Mouse (Mus musculus): ENCODE measurements around the gene Fam192a. TPM values are rescaled to one million over a fixed set of nuclear protein-coding genes. Genes with fewer than 3 reads are reported as not detected.

Fam192a gene
- polyA plus RNA-seq, 1 experiment from 2014 or later: 55.6 TPM

DNA sequence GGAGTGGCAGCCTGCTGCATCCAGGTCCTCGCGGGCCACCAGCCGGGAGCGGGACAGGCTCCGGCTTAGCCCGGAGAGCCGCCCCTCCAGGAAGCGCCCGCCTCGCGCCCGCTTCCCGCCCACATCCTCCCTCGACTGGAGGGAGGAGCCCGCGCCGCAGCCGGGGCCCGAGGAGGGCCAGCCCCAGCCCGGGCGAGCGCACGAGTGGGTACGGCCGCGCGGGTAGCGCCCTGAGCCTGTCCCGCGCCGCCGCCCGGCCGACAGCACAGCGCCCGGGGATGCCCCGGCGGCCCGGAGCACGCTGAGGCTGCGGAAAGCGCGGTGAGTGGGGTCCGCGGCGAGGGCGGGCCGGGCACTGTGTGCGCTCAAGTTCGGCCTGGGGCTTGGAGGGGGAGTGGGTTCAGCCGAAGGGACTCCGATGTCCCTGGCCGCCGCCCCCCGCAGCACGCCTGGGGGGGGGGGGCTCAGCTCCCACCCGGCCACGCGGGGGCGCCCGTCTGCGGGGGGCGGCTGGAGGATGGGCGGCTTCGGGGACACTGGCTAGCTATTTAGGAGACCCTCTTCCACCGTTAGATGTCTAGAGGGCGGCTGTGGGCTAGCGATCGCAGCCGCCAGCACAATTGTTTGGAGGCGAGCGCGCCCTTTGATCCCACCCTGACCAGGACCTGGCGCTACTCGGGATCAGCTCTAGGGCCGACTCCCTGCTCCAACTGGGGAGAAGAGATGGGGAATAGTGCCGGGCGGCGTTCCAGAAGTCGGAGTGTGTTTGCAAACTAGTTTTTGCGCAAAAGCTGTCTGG lies 68.7 kb downstream of the Fam192a start, which contains the start of gene Cpne2:
Gene Cpne2, plus strand, starts transcription at position 118 of the 799 bp plus-strand sequence.
- Histone ChIP-seq H3K4me1 (replicated peaks; ENCODE audit: control insufficient read depth, insufficient read depth, low read length) (0 out of 2 replicates have a peak, but pooled peaks cover 3% of the 10 kb centered on the region), H3K9ac (ENCODE audit: low read length) (peak within 1 kb of the TSS; percentile 66), H3K27me3 (replicated peaks; ENCODE audit: control insufficient read depth, insufficient read depth, low read length) (peaks cover 26% of the 10 kb centered on the region), H3K4me3 (ENCODE audit: low read depth, low read length) (peak within 1 kb of the TSS; percentile 68), H3K4me2 (ENCODE audit: low read length) (peak within 1 kb of the TSS; percentile 87), H3K36me3 (ENCODE audit: control insufficient read depth, insufficient read depth, low read length) (no peaks in the 10 kb centered on the region), H3K9me3 (ENCODE audit: control insufficient read depth, low read length) (no peaks in the 10 kb centered on the region), H3K27ac (ENCODE audit: low read depth) (no peak within 1 kb of the TSS)
- peak; percentile 86 for ATAC-seq (replicated peaks; ENCODE audit: low FRiP score, low TSS enrichment, low read depth)
- peak; percentile 77 for DNase-seq (ENCODE audit: low spot score)
- under 1% methylated on average over 78 of the region's 81 CpGs for WGBS

DNA sequence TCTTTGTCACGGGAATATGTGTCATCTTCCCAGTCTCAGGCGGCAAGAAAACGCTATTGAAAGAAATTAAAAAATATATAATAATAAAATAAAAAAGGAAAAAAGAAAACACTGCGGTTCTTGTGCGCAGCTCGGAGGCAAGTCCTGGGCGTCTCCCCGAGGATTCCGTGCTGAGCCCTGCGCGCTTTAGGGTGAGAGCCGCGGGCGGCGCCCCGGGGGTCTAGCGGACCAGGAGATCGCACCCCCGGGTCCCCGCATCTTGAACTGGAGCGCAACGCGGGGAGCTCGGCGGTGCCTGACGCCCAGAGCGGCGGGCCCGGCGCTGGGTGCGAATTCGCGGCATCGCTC lies 69.3 kb downstream of the Fam192a start:
- Histone ChIP-seq H3K27me3 (replicated peaks; ENCODE audit: control insufficient read depth, insufficient read depth, low read length) (peaks cover 26% of the 10 kb centered on the region), H3K27ac (ENCODE audit: low read depth) (no peak overlapping the region), H3K4me1 (replicated peaks; ENCODE audit: control insufficient read depth, insufficient read depth, low read length) (0 out of 2 replicates have a peak, but pooled peaks cover 3% of the 10 kb centered on the region), H3K9ac (ENCODE audit: low read length) (peak overlapping the region; percentile 66), H3K36me3 (ENCODE audit: control insufficient read depth, insufficient read depth, low read length) (no peaks in the 10 kb centered on the region), H3K9me3 (ENCODE audit: control insufficient read depth, low read length) (no peaks in the 10 kb centered on the region), H3K4me3 (ENCODE audit: low read depth, low read length) (peak overlapping the region; percentile 68), H3K4me2 (ENCODE audit: low read length) (peak overlapping the region; percentile 87)
- 0% methylated on average over 34 of the region's 34 CpGs for WGBS
- DNase-seq (ENCODE audit: low spot score): no peak
- ATAC-seq (replicated peaks; ENCODE audit: low FRiP score, low TSS enrichment, low read depth): no peak; the same call in 1 of the 2 replicates

DNA sequence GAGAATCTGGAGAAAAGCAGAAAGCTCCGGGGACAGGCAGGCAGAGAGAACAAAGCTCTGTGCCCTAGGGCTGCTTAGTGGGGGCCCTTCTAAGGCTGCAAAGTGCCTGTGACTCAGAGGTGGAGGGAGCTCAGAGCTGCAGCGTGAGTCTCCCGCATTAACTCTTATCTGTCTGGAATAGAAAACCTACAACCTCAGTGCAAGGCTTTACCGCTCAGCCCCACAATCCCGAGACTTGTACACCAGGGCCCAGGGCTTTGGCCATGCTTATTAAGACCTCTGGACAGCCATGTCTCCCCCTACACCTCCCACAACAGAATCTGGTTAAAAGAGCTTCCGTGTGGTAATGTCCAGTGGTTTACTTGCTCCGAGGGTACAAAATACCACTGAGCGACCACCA lies 69.8 kb downstream of the Fam192a start:
- DNase-seq (ENCODE audit: low spot score): peak; percentile 65

DNA sequence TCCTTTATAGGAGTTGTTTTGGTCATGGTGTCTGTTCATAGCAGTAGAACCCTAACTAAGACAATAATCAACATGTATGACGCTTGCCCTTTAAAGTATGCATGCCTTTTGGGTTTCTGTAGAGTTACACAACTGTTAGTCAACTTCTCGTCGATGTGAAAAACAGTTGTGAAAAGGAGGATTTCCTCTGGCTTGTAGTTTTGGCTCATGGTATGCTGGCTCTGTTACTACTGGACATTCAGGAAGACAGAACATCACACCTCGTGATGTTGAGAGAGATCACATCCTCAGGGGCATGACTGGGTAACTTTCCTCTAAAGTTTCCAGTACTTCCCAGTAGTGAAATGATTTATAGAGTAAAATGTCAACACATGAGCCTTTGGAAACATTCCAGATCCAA lies 71.2 kb downstream of the Fam192a start:
- no peak overlapping the region for H3K9ac ChIP-seq (ENCODE audit: low read length)
- H3K4me2 ChIP-seq (ENCODE audit: low read length): no peak overlapping the region
- H3K4me1 ChIP-seq (replicated peaks; ENCODE audit: control insufficient read depth, insufficient read depth, low read length): 0 out of 2 replicates have a peak, but pooled peaks cover 3% of the 10 kb centered on the region
- DNase-seq (ENCODE audit: low spot score): no peak
- peaks cover 21% of the 10 kb centered on the region for H3K27me3 ChIP-seq (replicated peaks; ENCODE audit: control insufficient read depth, insufficient read depth, low read length)
- no peaks in the 10 kb centered on the region for H3K36me3 ChIP-seq (ENCODE audit: control insufficient read depth, insufficient read depth, low read length)
- H3K9me3 ChIP-seq (ENCODE audit: control insufficient read depth, low read length): no peaks in the 10 kb centered on the region
- ATAC-seq (replicated peaks; ENCODE audit: low FRiP score, low TSS enrichment, low read depth): no peak
- H3K4me3 ChIP-seq (ENCODE audit: low read depth, low read length): no peak overlapping the region
- H3K27ac ChIP-seq (ENCODE audit: low read depth): no peak overlapping the region
- WGBS: 89% methylated on average over 4 of the region's 4 CpGs

More for the DNA sequence above, 69.8 kb downstream of the Fam192a start:
- H3K27me3 ChIP-seq (replicated peaks; ENCODE audit: control insufficient read depth, insufficient read depth, low read length): peaks cover 26% of the 10 kb centered on the region
- peak overlapping the region; percentile 87 for H3K4me2 ChIP-seq (ENCODE audit: low read length)
- no peaks in the 10 kb centered on the region for H3K9me3 ChIP-seq (ENCODE audit: control insufficient read depth, low read length)
- 0 out of 2 replicates have a peak, but pooled peaks cover 3% of the 10 kb centered on the region for H3K4me1 ChIP-seq (replicated peaks; ENCODE audit: control insufficient read depth, insufficient read depth, low read length)
- peak overlapping the region; percentile 68 for H3K4me3 ChIP-seq (ENCODE audit: low read depth, low read length)
- H3K27ac ChIP-seq (ENCODE audit: low read depth): no peak overlapping the region
- ATAC-seq (replicated peaks; ENCODE audit: low FRiP score, low TSS enrichment, low read depth): no peak
- 4% methylated on average over 8 of the region's 8 CpGs for WGBS
- peak overlapping the region; percentile 66 for H3K9ac ChIP-seq (ENCODE audit: low read length)
- H3K36me3 ChIP-seq (ENCODE audit: control insufficient read depth, insufficient read depth, low read length): no peaks in the 10 kb centered on the region

DNA sequence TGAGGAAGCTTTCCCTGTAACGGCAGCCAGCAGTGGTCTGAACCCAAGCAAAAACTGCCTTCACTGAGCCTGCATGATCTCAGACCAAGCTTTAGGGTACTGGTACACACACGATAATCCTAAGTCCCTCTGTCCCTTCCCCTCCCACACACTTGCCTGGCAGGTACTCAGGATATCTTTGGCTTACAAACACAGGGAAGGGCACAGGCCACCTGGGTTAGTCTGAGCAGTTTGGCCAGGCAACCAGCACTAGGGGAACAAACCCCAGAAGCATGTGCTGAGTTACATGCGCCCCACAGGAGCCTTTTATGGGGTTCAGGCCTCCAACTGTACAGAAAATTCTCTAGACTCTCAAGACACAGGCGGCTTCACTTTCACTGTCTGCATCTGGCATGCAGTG lies 71.9 kb downstream of the Fam192a start:
- WGBS: 75% methylated on average over 4 of the region's 4 CpGs
- no peak for DNase-seq (ENCODE audit: low spot score)
- no peak overlapping the region for H3K4me3 ChIP-seq (ENCODE audit: low read depth, low read length)
- ATAC-seq (replicated peaks; ENCODE audit: low FRiP score, low TSS enrichment, low read depth): no peak
- H3K4me2 ChIP-seq (ENCODE audit: low read length): no peak overlapping the region
- 0 out of 2 replicates have a peak, but pooled peaks cover 3% of the 10 kb centered on the region for H3K4me1 ChIP-seq (replicated peaks; ENCODE audit: control insufficient read depth, insufficient read depth, low read length)
- H3K9ac ChIP-seq (ENCODE audit: low read length): no peak overlapping the region
- H3K27me3 ChIP-seq (replicated peaks; ENCODE audit: control insufficient read depth, insufficient read depth, low read length): peaks cover 20% of the 10 kb centered on the region
- H3K9me3 ChIP-seq (ENCODE audit: control insufficient read depth, low read length): no peaks in the 10 kb centered on the region
- no peak overlapping the region for H3K27ac ChIP-seq (ENCODE audit: low read depth)
- no peaks in the 10 kb centered on the region for H3K36me3 ChIP-seq (ENCODE audit: control insufficient read depth, insufficient read depth, low read length)

DNA sequence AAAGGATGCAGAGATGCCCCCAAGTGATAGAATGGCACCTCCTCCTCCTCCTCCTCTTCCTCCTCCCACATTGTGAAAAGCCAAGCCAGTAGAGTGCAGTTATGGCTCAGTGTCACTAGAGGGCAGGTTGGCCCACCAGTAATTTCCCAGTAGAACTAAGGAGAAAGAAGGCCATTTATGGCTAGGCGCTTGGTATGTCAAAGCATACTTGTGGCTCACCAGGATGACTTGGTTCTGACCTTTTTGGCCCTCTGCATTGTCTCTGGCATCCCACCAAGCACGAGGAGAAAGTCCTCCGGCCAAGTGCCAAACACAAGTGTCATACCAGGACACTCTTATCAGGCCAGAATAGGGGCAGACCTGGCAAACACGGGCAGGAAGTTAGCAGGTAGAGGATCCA lies 73.6 kb downstream of the Fam192a start:
- H3K27ac ChIP-seq (ENCODE audit: low read depth): no peak overlapping the region
- DNase-seq (ENCODE audit: low spot score) (no peak), ATAC-seq (replicated peaks; ENCODE audit: low FRiP score, low TSS enrichment, low read depth) (no peak)
- no peak overlapping the region for H3K9ac ChIP-seq (ENCODE audit: low read length)
- no peaks in the 10 kb centered on the region for H3K36me3 ChIP-seq (ENCODE audit: control insufficient read depth, insufficient read depth, low read length)
- no peak overlapping the region for H3K4me2 ChIP-seq (ENCODE audit: low read length)
- 53% methylated on average over 4 of the region's 4 CpGs for WGBS
- no peaks in the 10 kb centered on the region for H3K9me3 ChIP-seq (ENCODE audit: control insufficient read depth, low read length)
- 0 out of 2 replicates have a peak, but pooled peaks cover 8% of the 10 kb centered on the region for H3K27me3 ChIP-seq (replicated peaks; ENCODE audit: control insufficient read depth, insufficient read depth, low read length)
- H3K4me3 ChIP-seq (ENCODE audit: low read depth, low read length): no peak overlapping the region
- 0 out of 2 replicates have a peak, but pooled peaks cover 3% of the 10 kb centered on the region for H3K4me1 ChIP-seq (replicated peaks; ENCODE audit: control insufficient read depth, insufficient read depth, low read length)

DNA sequence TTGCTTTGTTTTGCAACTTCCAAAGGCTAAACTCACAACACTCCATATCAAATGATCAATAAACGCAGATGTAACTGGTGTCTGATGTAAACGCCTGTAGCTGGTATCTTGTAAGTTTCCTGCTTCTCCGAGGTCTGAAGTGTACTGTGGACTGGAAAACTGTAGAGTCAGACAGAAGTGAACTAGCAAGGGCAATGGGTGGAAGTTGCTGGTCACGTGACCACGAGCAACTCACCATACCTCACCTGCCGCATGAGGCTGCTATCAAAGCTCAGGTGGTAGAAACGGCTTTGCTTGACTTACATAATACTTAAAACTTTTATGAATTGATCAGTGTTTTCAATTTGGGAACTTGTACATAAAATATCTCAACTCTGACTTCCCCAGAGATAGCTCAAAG lies 74.6 kb downstream of the Fam192a start:
- no peak for ATAC-seq (replicated peaks; ENCODE audit: low FRiP score, low TSS enrichment, low read depth)
- 83% methylated on average over 7 of the region's 7 CpGs for WGBS
- 0 out of 2 replicates have a peak, but pooled peaks cover 3% of the 10 kb centered on the region for H3K4me1 ChIP-seq (replicated peaks; ENCODE audit: control insufficient read depth, insufficient read depth, low read length)
- H3K9me3 ChIP-seq (ENCODE audit: control insufficient read depth, low read length): no peaks in the 10 kb centered on the region
- H3K27ac ChIP-seq (ENCODE audit: low read depth): no peak overlapping the region
- H3K4me3 ChIP-seq (ENCODE audit: low read depth, low read length): no peak overlapping the region
- no peak overlapping the region for H3K9ac ChIP-seq (ENCODE audit: low read length)
- H3K27me3 ChIP-seq (replicated peaks; ENCODE audit: control insufficient read depth, insufficient read depth, low read length): 0 out of 2 replicates have a peak, but pooled peaks cover 6% of the 10 kb centered on the region
- H3K4me2 ChIP-seq (ENCODE audit: low read length): no peak overlapping the region
- no peak for DNase-seq (ENCODE audit: low spot score)
- H3K36me3 ChIP-seq (ENCODE audit: control insufficient read depth, insufficient read depth, low read length): no peaks in the 10 kb centered on the region

DNA sequence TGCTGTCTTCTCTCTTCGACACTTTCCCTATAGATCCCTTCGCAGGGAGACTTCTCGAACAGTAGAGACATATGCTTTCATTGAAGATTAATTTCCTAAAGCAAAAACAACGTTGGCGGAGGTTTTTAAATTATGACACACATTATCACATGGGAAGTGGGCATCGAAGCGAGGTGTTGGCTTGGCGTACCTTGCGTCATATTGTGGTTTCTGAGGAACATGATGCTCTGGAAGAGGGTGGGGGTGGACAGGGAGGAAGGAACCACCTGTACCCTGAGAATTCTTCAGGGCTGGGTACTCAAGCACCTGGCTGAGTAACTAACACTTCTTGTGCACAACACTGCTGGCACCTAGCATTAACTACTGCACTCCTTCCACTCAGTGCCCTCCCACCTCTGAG lies 77.2 kb downstream of the Fam192a start:
- no peaks in the 10 kb centered on the region for H3K4me1 ChIP-seq (replicated peaks; ENCODE audit: control insufficient read depth, insufficient read depth, low read length)
- DNase-seq (ENCODE audit: low spot score) (no peak), ATAC-seq (replicated peaks; ENCODE audit: low FRiP score, low TSS enrichment, low read depth) (no peak)
- H3K27ac ChIP-seq (ENCODE audit: low read depth): no peak overlapping the region
- no peak overlapping the region for H3K4me3 ChIP-seq (ENCODE audit: low read depth, low read length)
- no peaks in the 10 kb centered on the region for H3K36me3 ChIP-seq (ENCODE audit: control insufficient read depth, insufficient read depth, low read length)
- WGBS: 88% methylated on average over 9 of the region's 9 CpGs
- no peak overlapping the region for H3K4me2 ChIP-seq (ENCODE audit: low read length)
- no peaks in the 10 kb centered on the region for H3K27me3 ChIP-seq (replicated peaks; ENCODE audit: control insufficient read depth, insufficient read depth, low read length)
- H3K9me3 ChIP-seq (ENCODE audit: control insufficient read depth, low read length): no peaks in the 10 kb centered on the region
- no peak overlapping the region for H3K9ac ChIP-seq (ENCODE audit: low read length)

All from intestine, embryonic 14.5 days (tissue).